Mouse (Mus musculus) MEL (cell line): ENCODE results near the gene Hk3.

Source experiments
- ZC3H11A ChIP-seq: IDR thresholded peaks from 2 replicates; pipeline ENCODE4 v1.6.1; 2012; ENCODE audit warnings: low read depth, mild to moderate bottlenecking, inconsistent platforms, low read length, improper control_type of control experiment
- ZKSCAN1 ChIP-seq: IDR thresholded peaks from 2 replicates; pipeline ENCODE4 v1.6.1; 2012; ENCODE audit warnings: low read depth, mild to moderate bottlenecking, inconsistent platforms, low read length, improper control_type of control experiment, moderate library complexity

GRCm38 (mm10) chr13:55017898-55018599 lies 3.1 kb downstream of the Hk3 start:
- TF ChIP-seq ZKSCAN1 (no peak), ZC3H11A (no peak)
